Mouse (Mus musculus): ENCODE data around the gene Rph3al. TPM values are rescaled to one million over a fixed set of nuclear protein-coding genes. Genes with fewer than 3 reads are reported as not detected.

The Rph3al gene
- total and polyA plus RNA-seq, 3 experiments, result not detected

DNA sequence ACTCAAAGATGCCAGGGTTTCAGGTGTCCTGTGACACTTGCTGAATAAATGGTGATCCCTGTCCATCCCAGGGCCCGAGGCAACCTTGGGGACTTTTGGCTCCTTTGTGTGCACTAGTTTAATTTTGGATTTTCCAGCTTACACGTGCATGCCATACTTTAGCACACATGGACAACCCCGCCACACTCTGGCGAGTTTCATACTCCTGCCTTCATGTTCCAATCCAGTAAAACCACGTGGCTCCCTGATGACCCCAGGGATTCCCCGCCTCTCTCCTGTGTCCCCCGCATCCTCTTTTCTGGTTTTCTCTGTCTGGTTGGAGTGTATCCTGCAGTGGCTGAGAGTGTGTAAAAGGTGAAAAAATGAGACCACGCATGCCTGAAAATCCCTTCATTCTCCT is 110.8 kb downstream of the Rph3al start:
- DNase-seq (ENCODE audit: low spot score) (no peak), ATAC-seq (ENCODE audit: extremely low read depth, insufficient number of reproducible peaks, low FRiP score, poor library complexity, severe bottlenecking) (no peak)
- peaks cover 18% of the 10 kb centered on the region; the same call in 1 of the 2 replicates for H3K27me3 ChIP-seq (ENCODE audit: insufficient read depth, low read length)
- TF ChIP-seq CTCF (IDR thresholded peaks at IDR 0.05; ENCODE audit: low read depth, low read length), result no peak
- no peak for TF ChIP-seq TAL1 (conservative IDR thresholded peaks at IDR 0.05; ENCODE audit: low read depth, low read length)
- TF ChIP-seq POLR2AphosphoS5 (IDR thresholded peaks at IDR 0.05; ENCODE audit: insufficient replicate concordance, low read depth, low read length), result no peak
- TF ChIP-seq GATA1 (IDR thresholded peaks at IDR 0.05; ENCODE audit: borderline replicate concordance, low read length), result no peak
- no peak for TF ChIP-seq GATA2 (IDR thresholded peaks at IDR 0.05; ENCODE audit: borderline replicate concordance, low read depth, low read length)
- no peak overlapping the region for H3K4me3 ChIP-seq (ENCODE audit: low read depth, low read length)
- H3K9me3 ChIP-seq (replicated peaks), result no peaks in the 10 kb centered on the region
- no peaks in the 10 kb centered on the region for H3K4me1 ChIP-seq (ENCODE audit: insufficient read depth, low read depth, low read length)
- no peaks in the 10 kb centered on the region for H3K36me3 ChIP-seq (replicated peaks)

DNA sequence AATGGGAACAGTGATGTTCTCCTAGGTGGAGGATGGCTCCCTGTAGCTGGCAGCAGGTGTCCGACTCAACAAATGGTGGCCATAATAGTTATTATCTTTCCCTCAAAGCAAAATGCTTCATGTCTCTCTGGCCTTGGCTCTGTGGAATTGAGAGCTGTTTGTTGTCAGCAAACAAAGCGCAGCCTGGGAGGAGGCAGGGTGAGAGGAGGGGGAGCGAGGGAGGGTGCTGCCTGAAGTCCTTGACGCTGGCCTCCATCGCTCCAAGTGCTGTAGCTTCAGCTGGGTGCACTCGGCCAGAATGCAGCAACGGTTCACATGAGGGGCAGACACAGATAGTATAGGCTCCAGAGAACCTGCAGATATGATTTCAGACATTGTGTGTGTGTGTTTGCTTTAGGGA is 114.7 kb downstream of the Rph3al start:
- peaks cover 20% of the 10 kb centered on the region; the same call in 1 of the 2 replicates for H3K27me3 ChIP-seq (ENCODE audit: insufficient read depth, low read length)
- H3K4me3 ChIP-seq (ENCODE audit: low read depth, low read length), result no peak overlapping the region
- TF ChIP-seq TAL1 (conservative IDR thresholded peaks at IDR 0.05; ENCODE audit: low read depth, low read length), result no peak
- TF ChIP-seq POLR2AphosphoS5 (IDR thresholded peaks at IDR 0.05; ENCODE audit: insufficient replicate concordance, low read depth, low read length), result no peak
- TF ChIP-seq GATA1 (IDR thresholded peaks at IDR 0.05; ENCODE audit: borderline replicate concordance, low read length), result no peak
- TF ChIP-seq CTCF (IDR thresholded peaks at IDR 0.05; ENCODE audit: low read depth, low read length), result no peak
- no peak for TF ChIP-seq GATA2 (IDR thresholded peaks at IDR 0.05; ENCODE audit: borderline replicate concordance, low read depth, low read length)
- H3K36me3 ChIP-seq (replicated peaks), result no peaks in the 10 kb centered on the region
- H3K9me3 ChIP-seq (replicated peaks), result no peaks in the 10 kb centered on the region
- no peaks in the 10 kb centered on the region for H3K4me1 ChIP-seq (ENCODE audit: insufficient read depth, low read depth, low read length)
- ATAC-seq (ENCODE audit: extremely low read depth, insufficient number of reproducible peaks, low FRiP score, poor library complexity, severe bottlenecking), result no peak
- DNase-seq (ENCODE audit: low spot score), result no peak

DNA sequence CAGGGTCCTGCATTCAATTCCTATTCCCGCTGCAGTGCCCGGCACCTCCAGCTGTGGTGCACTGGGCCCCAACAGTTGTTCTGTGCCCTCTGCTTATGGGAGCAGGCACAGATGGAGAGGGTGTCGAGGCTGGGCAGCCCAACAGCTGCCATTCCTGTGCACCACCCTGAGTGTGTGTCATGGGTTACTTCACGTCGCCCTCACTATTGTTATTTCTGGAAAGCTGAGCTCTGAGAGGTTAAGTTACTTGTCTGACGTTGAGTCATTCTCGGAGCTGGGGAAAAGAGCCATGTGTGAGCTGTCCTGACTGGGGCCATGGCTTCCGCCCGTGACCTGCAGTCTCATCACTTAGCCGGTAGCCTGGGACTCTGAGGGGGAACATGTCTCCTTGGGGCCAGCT is 125.1 kb downstream of the Rph3al start:
- TF ChIP-seq GATA1 (IDR thresholded peaks at IDR 0.05; ENCODE audit: borderline replicate concordance, low read length), result no peak
- no peak for TF ChIP-seq POLR2AphosphoS5 (IDR thresholded peaks at IDR 0.05; ENCODE audit: insufficient replicate concordance, low read depth, low read length)
- TF ChIP-seq TAL1 (conservative IDR thresholded peaks at IDR 0.05; ENCODE audit: low read depth, low read length), result no peak
- TF ChIP-seq GATA2 (IDR thresholded peaks at IDR 0.05; ENCODE audit: borderline replicate concordance, low read depth, low read length), result no peak
- no peak for TF ChIP-seq CTCF (IDR thresholded peaks at IDR 0.05; ENCODE audit: low read depth, low read length)
- no peak overlapping the region for H3K4me3 ChIP-seq (ENCODE audit: low read depth, low read length)
- peaks cover 22% of the 10 kb centered on the region for H3K27me3 ChIP-seq (ENCODE audit: insufficient read depth, low read length)
- H3K36me3 ChIP-seq (replicated peaks), result no peaks in the 10 kb centered on the region
- H3K4me1 ChIP-seq (ENCODE audit: insufficient read depth, low read depth, low read length), result no peaks in the 10 kb centered on the region
- H3K9me3 ChIP-seq (replicated peaks), result no peaks in the 10 kb centered on the region
- ATAC-seq (ENCODE audit: extremely low read depth, insufficient number of reproducible peaks, low FRiP score, poor library complexity, severe bottlenecking) (no peak), DNase-seq (ENCODE audit: low spot score) (no peak)

DNA sequence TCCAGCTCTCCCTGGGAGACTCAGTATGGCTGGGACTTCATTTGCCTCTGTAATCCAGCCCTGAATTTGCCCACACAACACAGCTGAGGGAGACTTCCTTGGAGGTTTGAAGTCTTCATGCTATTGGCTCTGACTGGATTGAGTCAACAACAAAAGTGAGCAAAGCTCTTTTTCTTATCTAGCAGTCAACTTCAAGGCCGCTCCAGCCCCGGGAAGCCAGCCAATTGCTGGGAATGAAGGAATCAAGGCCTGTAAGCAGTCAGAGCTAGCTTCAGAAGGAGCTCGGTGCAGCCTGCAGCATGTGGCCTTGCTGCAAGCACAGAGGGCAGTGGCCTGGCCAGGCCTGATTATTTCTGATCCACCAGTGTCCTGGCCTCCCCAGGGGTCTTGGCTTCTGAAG is 126.3 kb downstream of the Rph3al start:
- H3K4me1 ChIP-seq (ENCODE audit: insufficient read depth, low read depth, low read length), result no peaks in the 10 kb centered on the region
- no peaks in the 10 kb centered on the region for H3K9me3 ChIP-seq (replicated peaks)
- peaks cover 28% of the 10 kb centered on the region for H3K27me3 ChIP-seq (ENCODE audit: insufficient read depth, low read length)
- no peak overlapping the region for H3K4me3 ChIP-seq (ENCODE audit: low read depth, low read length)
- TF ChIP-seq POLR2AphosphoS5 (IDR thresholded peaks at IDR 0.05; ENCODE audit: insufficient replicate concordance, low read depth, low read length), result no peak
- TF ChIP-seq TAL1 (conservative IDR thresholded peaks at IDR 0.05; ENCODE audit: low read depth, low read length), result no peak
- no peak for TF ChIP-seq GATA2 (IDR thresholded peaks at IDR 0.05; ENCODE audit: borderline replicate concordance, low read depth, low read length)
- TF ChIP-seq CTCF (IDR thresholded peaks at IDR 0.05; ENCODE audit: low read depth, low read length), result no peak
- TF ChIP-seq GATA1 (IDR thresholded peaks at IDR 0.05; ENCODE audit: borderline replicate concordance, low read length), result no peak
- H3K36me3 ChIP-seq (replicated peaks), result no peaks in the 10 kb centered on the region
- no peak for ATAC-seq (ENCODE audit: extremely low read depth, insufficient number of reproducible peaks, low FRiP score, poor library complexity, severe bottlenecking)
- DNase-seq (ENCODE audit: low spot score), result no peak

DNA sequence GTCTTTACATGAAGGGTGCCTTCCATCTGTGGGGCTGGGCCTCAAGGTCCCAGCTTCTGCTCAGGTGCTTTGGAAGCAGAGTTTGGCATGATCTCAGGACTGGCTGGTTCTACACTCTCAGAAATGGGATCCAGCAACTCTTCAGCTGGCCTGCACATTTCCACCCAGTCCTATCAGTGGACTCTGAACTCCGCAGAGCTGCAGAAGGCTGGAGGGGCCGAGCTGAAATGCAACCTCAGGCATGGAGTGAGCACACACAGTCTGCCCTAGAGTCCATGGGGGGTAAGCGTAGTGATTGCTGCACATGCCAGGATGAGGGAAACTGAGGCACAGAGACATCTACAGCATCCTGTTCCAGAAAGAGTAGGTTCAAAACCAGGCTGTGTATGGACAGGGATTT is 127.7 kb downstream of the Rph3al start:
- Histone ChIP-seq H3K27me3 (ENCODE audit: insufficient read depth, low read length) (peaks cover 37% of the 10 kb centered on the region), H3K4me3 (ENCODE audit: low read depth, low read length) (no peak overlapping the region), H3K9me3 (replicated peaks) (no peaks in the 10 kb centered on the region), H3K4me1 (ENCODE audit: insufficient read depth, low read depth, low read length) (no peaks in the 10 kb centered on the region), H3K36me3 (replicated peaks) (no peaks in the 10 kb centered on the region)
- no peak for TF ChIP-seq GATA1 (IDR thresholded peaks at IDR 0.05; ENCODE audit: borderline replicate concordance, low read length)
- no peak for TF ChIP-seq GATA2 (IDR thresholded peaks at IDR 0.05; ENCODE audit: borderline replicate concordance, low read depth, low read length)
- no peak for TF ChIP-seq POLR2AphosphoS5 (IDR thresholded peaks at IDR 0.05; ENCODE audit: insufficient replicate concordance, low read depth, low read length)
- no peak for ATAC-seq (ENCODE audit: extremely low read depth, insufficient number of reproducible peaks, low FRiP score, poor library complexity, severe bottlenecking)
- no peak for DNase-seq (ENCODE audit: low spot score)

DNA sequence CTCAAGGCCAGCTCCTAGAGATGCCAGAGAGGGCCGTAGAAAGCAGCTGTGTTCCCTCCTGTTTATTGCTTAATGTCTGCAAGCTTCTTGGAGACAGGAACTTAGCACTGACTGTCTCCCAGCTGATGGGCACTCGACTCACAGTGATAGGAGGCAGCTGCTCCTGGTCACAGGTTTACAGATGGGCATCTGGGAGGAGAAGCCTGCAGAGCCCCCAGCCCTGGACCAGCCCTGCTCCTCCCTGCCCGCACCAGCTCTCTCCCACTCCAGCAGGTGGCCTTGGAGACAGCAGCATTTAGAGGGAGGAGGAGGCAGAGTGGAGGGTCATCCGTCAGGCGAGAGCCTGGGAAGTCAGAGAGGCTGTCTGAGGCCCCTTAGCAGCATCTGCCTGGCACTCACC is 130.7 kb downstream of the Rph3al start:
- Histone ChIP-seq H3K4me1 (ENCODE audit: insufficient read depth, low read depth, low read length) (no peaks in the 10 kb centered on the region), H3K36me3 (replicated peaks) (no peaks in the 10 kb centered on the region), H3K27me3 (ENCODE audit: insufficient read depth, low read length) (peaks cover 29% of the 10 kb centered on the region), H3K4me3 (ENCODE audit: low read depth, low read length) (no peak overlapping the region), H3K9me3 (replicated peaks) (no peaks in the 10 kb centered on the region)
- ATAC-seq (ENCODE audit: extremely low read depth, insufficient number of reproducible peaks, low FRiP score, poor library complexity, severe bottlenecking) (no peak), DNase-seq (ENCODE audit: low spot score) (no peak)
- no peak for TF ChIP-seq GATA2 (IDR thresholded peaks at IDR 0.05; ENCODE audit: borderline replicate concordance, low read depth, low read length)
- TF ChIP-seq CTCF (IDR thresholded peaks at IDR 0.05; ENCODE audit: low read depth, low read length), result no peak
- no peak for TF ChIP-seq GATA1 (IDR thresholded peaks at IDR 0.05; ENCODE audit: borderline replicate concordance, low read length)
